Mouse (Mus musculus) megakaryocyte, embryonic 14.5 days (primary cell): ENCODE measurements around the gene Tpmt.

ENCODE experiments used
- FLI1 ChIP-seq: IDR thresholded peaks from 2 replicates; pipeline ENCODE4 v1.6.1; 2012; ENCODE audit warnings: low read length, inconsistent platforms, mixed read lengths
- GATA1 ChIP-seq: IDR thresholded peaks from 3 replicates; pipeline ENCODE4 v1.6.1; 2012; ENCODE audit warnings: mixed read lengths, low read length, inconsistent platforms, borderline replicate concordance

DNA sequence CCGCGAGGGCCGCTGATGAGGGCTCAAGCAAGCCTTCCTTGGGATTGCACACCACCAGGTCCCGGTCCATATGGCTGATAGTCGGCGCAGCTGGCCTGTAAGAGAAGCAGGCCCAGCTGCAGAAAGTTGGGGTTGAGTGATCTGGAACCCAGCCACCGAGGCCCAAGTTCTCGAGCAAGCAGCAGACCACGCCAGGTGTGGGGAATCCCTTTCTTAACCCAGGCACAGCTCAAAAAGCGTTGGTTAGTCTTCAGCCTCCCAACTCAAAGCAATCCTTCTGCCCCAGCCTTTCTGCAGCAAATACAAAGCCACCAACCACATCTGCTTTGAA is at the start of gene Tpmt:
- TF ChIP-seq GATA1 (no peak), FLI1 (no peak)
